Mouse (Mus musculus): ENCODE results near the gene Rtn4rl2.

The Rtn4rl2 gene

DNA sequence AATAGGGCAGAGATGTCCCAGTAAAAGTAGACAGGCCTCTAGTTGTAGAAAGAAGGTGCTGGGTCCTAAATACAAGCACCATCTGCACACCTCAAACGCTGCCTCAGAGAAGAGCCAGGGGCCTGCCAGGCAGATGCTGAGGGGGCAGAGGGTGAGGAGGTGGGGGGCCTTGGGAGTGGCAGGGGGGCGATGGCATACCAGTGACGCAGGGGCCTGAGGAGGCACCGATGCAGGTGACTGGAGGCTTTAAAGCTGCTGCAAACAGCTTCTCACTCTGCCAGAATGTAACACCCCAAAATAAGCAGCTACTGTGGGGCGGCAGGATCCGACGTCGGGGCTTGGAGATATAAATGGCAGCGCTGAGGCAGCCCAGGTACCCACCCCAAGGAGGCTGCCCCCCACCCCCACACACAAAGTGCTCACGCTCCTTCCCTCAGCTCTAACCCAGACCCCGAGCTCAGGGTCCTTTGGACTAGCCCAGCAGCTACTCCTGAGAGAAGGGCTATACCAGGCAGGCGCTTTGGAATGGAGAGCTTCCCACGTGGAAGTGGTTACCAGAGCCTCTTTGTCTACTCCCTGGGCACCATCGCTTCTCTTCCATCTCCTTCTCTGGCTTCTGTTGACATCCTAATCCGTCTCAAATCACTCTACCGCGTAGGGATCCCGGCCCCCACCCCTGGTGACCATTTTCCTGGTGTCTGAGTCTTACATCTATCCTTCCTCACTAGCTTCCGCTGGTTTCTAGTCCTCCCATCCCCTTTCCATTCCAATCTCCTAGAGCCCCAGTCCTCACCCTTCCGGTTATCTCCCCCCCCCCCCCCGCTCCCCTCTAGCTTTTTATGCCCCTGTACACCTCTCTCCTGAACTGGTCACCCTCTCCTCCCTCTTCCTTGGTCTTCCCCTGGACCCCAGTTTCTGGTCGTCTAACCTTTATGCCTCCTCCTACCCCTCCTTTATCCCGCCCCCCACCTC is 1.1 kb downstream of the Rtn4rl2 start:
- no peak for DNase-seq (ENCODE audit: low read depth, low spot score)

DNA sequence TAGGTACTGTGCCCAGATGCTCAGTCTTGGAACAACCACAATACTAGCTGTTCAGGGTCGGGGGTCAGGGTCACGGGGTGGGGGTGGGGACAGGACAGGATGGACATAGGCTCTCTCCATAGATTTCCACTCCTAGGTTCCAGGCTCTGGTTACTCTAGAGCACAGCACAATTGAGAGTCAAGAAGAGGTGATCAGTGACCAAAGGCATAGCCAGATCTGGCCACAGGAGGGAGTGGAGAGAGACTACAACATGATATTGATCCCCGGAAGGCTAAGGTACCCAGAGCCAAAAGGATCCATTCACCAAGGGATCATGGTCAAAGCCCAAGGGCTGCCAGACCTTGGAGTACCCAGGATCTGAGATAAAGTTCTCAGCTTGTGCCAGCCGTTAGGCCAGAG is 1.9 kb downstream of the Rtn4rl2 start:
- DNase-seq (ENCODE audit: low read depth, low spot score), result no peak

DNA sequence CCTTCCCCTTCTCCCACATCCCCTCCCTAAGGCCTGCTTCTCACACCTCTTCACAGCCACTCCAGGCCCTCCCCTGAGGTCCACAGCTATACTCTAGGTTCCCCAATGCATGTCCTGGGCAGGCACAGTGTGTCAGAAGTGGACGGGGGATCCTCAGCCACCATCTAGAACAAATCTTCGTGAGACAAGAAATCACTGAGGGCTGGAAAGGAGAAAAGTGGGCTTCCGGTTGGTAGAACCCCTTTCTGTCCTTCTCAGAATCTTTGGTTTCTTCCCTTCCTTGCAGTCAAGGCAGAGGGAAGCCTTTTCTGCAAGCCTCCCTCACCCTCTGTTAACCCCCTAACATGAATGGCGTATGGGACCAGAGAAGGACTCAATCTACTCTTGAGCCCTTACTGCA is 2.6 kb downstream of the Rtn4rl2 start:
- no peak for DNase-seq (ENCODE audit: low read depth, low spot score)

DNA sequence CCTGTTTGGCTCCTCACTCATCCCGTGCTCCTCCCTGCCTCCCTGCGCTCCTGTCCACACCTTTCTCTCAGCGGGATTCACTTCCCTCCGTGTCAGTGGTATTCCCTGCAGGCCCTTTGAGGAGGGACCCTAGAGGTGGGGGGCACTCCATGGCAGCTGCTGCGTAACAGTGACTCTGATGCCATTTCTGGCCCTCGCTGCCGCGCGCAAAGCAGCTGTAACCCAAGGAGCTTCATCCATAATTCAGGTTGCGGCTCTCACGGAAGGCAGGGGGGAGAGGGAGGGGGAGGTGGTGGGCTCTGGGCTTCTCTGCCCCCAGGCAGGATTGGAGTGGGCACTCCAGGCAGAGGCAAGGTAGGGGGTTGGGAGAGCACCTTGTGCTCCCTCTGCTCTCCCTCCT is 3.0 kb downstream of the Rtn4rl2 start:
- no peak for DNase-seq (ENCODE audit: low read depth, low spot score)

DNA sequence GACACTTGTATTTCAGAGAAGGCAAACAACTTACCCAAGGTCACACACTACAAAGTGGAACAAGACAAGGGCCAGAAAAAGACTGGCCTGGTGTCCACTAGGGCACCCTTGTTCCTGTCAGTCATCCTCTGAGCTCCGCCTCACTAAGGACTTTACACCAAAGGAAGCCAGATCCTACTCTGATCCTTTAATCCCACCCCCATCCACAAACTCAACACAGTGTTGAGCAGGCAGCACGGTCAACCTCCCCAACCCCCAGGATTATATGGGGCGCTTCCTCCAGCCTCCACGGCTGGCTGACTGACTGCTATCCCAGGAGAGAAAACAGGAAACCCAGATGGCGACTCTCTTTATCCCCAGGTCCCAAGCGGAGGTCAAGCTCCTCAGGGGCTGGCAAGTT is 3.4 kb downstream of the Rtn4rl2 start:
- DNase-seq (ENCODE audit: low read depth, low spot score), result no peak

- DNase-seq (ENCODE audit: low read depth, low spot score), result no peak
These were observed 3.9 kb downstream of the Rtn4rl2 start for GRCm38 (mm10) chr2:84882606-84883005.

DNA sequence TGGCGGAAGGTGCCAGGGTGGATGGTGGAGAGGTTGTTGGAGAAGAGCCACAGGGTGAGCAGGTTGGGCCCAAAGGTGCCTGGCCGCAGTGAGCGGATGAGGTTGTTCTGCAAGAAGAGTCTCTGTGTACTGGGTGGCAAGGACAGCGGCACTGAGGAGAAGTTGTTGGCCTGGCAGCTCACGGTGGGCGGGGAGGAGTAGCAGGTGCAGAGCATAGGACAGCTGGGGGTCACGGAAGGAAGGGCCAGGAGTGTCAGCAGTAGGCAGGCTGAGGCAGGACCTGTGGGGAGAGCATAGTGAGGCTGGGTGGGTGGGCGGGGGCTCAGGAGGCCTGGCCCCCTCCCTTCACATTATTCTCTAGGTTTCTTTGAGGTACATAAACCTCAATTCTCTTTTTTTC is 5.9 kb downstream of the Rtn4rl2 start:
- DNase-seq (ENCODE audit: low read depth, low spot score), result no peak

- DNase-seq (ENCODE audit: low read depth, low spot score), result no peak
These were observed 10.7 kb downstream of the Rtn4rl2 start for GRCm38 (mm10) chr2:84875842-84876241.

DNA sequence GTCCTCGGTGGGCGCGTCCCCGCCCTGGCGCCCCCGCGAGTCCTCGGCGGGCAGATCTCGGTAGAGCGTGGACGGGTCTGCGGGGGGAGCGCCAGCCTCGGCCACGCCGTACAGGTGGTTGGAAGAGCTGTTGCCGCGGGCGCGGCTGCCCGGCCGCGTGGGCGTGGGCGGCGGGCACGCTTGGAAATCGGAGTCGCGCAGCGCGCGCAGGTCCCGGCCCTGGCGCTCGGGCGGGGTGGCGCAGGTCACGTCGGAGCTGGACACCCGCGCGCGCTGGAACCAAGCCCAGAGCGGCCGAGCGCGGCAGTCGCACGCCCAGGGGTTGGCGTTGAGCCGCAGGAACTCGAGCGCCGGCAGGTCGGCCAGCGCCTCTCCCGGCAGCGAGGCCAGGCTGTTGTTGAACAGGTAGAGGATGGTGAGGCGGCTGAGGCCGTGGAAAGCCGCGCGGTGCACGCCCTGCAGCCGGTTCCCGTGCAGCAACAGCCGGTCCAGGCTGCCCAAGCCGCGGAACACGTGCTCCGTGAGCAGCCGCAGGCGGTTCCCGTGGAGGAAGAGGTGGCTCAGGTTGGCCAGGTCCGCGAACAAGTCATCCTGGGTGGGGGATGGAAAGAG is 14.3 kb downstream of the Rtn4rl2 start:
- peak; percentile 18 for DNase-seq (ENCODE audit: low read depth, low spot score)

GRCm38 (mm10) chr2:84870623-84871160 is 15.8 kb downstream of the Rtn4rl2 start:
- peak; percentile 37 for DNase-seq (ENCODE audit: low read depth, low spot score)

DNA sequence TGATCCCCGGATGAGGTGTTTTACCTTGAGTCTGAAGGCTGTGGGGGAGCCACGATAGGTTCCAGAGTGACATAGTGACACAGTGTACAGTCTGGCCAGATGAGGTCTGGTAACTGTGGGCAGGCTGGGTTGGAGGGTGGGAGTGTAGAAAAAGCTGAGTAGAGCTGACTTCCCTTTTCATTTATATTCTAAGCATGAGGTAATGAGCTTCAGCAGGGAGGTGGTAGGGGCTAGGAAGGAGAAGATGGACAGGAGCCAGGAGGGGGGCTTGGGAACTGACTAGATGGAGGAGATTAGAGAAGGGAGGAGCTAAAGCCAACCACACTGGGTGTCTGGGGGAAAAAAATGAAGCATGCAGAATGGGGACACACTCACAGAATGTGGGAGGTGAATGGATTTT is 17.5 kb downstream of the Rtn4rl2 start:
- no peak for DNase-seq (ENCODE audit: low read depth, low spot score)

- DNase-seq (ENCODE audit: low read depth, low spot score), result peak; percentile 40
These were observed 18.0 kb downstream of the Rtn4rl2 start for GRCm38 (mm10) chr2:84868521-84868943.

GRCm38 (mm10) chr2:84865616-84866571 is 20.6 kb downstream of the Rtn4rl2 start:
- DNase-seq (ENCODE audit: low read depth, low spot score), result peak; percentile 31

DNA sequence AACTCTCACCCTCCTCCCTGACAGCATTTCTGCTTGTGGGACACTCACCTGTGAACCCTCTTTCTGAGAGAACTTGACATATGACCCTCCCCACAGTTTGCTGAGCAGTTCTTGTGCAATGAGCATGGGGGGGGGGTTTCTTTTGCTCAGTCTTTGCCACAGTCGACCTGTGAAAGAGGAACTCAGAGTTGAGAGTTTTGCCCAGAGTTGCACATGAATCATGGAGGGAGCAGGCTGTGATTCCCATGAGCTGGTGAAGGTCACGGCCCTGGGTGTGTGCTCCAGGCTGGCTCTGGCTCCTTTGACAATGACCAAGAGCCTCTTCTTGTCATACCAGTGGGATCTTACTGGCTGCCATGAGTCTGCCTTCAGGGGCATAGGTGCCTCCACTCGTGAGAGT is 24.3 kb downstream of the Rtn4rl2 start:
- no peak for DNase-seq (ENCODE audit: low read depth, low spot score)

- DNase-seq (ENCODE audit: low read depth, low spot score), result no peak
These were observed 25.1 kb downstream of the Rtn4rl2 start for GRCm38 (mm10) chr2:84861430-84861829.

DNA sequence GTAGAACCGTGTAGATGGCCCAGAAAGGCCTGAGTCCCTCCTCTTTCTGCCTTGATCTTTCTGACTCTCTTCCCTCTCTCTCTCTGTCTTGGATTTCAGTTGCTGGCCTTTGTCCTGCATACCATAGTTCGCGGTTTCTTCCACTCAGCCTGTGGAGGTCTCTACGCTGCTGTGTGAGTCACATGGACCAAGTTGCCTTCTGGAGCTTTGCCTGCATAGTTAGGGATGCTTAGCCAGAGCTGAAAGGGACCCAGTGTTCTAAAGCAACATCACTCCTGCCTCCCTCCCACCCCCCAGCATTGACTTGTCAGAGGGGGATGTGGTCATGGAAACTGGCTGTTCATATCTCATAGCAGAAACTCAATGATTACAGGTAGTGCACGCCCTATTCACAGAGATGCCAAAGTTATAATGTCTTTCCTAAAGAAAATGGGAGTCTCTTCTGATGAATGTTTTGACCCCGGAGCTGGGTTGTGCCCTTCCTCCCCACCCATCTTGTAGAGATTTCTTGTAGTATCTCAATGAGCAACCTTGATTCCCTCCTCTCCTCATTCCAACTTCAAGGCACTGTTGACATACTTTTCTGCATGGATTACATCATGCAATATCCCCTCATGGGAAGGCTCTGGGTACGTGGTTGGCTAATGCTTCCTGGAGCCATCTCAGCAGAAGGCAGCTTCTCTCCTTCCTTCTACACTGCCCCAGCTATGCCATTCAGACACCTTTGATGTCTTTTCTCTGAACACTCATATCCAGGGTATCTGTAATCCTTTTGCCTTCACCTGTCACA is 26.3 kb downstream of the Rtn4rl2 start:
- DNase-seq (ENCODE audit: low read depth, low spot score), result no peak

DNA sequence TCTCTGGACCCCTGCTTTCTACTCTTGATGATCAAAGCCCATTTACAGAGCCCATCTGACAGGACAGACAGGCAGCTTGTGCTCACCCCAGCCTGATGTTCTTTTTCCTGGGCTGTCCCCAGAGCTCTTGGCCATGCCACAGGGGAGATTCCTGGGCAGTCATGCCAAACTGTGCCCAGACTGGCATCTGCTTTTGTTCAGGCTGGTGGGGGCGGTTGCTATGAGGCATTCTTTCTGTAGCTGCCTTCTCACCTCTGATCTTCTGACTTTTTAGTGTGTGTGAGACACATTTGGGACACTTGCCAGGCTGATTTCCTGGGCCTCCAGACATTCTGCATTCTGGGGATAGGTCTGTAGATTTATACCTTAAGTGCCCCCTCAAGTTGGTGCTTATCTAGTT is 28.0 kb downstream of the Rtn4rl2 start:
- no peak for DNase-seq (ENCODE audit: low read depth, low spot score)

DNA sequence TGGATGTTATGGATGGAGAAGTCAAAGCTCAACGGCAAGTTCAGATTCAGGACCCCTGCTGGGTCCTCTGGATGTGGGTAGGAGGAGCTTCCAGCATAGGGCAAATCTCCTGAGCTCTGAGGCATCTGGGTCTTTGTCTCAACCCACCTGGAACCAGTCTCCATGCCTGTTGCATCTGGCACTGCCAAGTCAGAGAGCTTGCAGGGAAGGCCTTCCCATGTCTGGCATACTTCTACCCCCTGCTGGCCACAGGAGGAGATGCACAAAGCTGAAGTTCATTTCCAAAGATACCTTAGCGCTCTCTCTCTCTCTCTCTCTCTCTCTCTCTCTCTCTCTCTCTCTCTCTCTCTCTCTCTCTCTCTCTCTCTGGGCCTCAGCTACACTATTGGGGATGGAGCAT is 30.8 kb downstream of the Rtn4rl2 start:
- DNase-seq (ENCODE audit: low read depth, low spot score), result peak; percentile 49

GRCm38 (mm10) chr2:84851130-84852040 is 35.1 kb downstream of the Rtn4rl2 start:
- no peak for DNase-seq (ENCODE audit: low read depth, low spot score)

Measured in CD4-positive helper T cell, adult 2 months (primary cell).